In the genomic region with DNA sequence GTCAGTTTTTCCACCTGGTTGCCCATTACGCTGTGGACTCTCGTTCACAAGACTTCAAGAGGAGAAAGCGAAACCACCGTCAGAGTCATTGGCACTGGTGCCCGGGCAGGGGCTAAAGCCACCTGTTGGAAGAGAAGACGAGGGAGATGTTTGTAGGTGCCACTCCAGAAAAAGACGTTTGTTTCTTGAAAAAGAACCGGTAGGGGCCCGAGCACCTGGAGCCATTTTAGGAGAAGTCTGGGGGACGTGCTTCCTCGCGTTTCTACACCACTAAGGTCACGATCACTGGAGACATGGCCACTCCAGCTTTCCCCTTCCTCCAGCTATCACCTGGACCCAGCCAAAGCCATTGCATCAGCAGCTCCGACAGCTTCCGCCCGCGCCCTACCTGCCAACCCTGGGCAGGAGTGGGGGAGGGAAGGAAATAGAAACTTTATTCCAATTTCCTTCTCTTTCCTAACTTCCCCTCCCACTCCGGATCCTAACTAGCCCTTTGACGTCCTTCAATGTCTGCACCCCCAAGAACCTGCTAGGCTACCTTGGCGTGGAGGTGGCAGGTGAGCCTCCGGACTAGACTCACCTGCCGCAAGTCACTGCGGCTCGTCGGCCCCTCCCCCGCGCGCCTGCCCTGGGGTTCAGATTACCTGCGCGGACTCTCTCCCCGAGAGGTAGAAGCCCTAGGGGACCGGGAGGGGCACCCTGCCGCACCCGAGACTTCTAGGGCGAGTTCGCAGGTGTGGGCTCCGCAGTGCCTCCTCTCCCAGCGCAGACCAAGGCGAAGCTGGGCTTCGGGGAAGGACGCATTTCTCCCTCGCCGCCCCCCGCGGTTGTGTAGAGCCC, we compare ENCODE assay signal across 8 mouse cellular contexts. TPM values are rescaled to one million over a fixed set of nuclear protein-coding genes. Genes with fewer than 3 reads are reported as not detected.
DNase-seq lines count a peak whose midpoint lies in the region; ATAC-seq and TF ChIP-seq lines count a peak whose summit lies in the region.

No protein-coding gene starts in this region.

- TF ChIP-seq CTCF in ES-Bruce4 (IDR thresholded peaks at IDR 0.05; ENCODE audit: low read depth, low read length): no peak

- no peaks in the 10 kb centered on the region for H3K9me3 ChIP-seq in ES-Bruce4 (replicated peaks; ENCODE audit: control insufficient read depth, insufficient read depth, low read length, poor library complexity, severe bottlenecking)
- no peaks in the 10 kb centered on the region for H3K9me3 ChIP-seq in forebrain, embryonic 14.5 days (replicated peaks; ENCODE audit: control insufficient read depth, low read length)
- no peaks in the 10 kb centered on the region for H3K9me3 ChIP-seq in hindbrain, embryonic 13.5 days
- H3K9me3 ChIP-seq in limb, embryonic 11.5 days (ENCODE audit: control insufficient read depth, low read length): no peaks in the 10 kb centered on the region

- no peak for TF ChIP-seq EP300 in ES-Bruce4 (IDR thresholded peaks at IDR 0.05; ENCODE audit: insufficient read depth, low read depth, low read length)

- H3K4me1 ChIP-seq in ES-Bruce4 (ENCODE audit: control insufficient read depth, insufficient read depth, low read length): no peaks in the 10 kb centered on the region
- H3K4me1 ChIP-seq in forebrain, embryonic 14.5 days (ENCODE audit: control insufficient read depth, insufficient read depth, low read length): peaks cover 6% of the 10 kb centered on the region
- peaks cover 26% of the 10 kb centered on the region for H3K4me1 ChIP-seq in hindbrain, embryonic 13.5 days (replicated peaks)
- H3K4me1 ChIP-seq in limb, embryonic 11.5 days (ENCODE audit: control insufficient read depth, insufficient read depth, low read length): peaks cover 8% of the 10 kb centered on the region; the same call in 1 of the 2 replicates

- peak overlapping the region; percentile 84 for H3K4me3 ChIP-seq in ES-Bruce4 (ENCODE audit: low read depth, low read length)
- H3K4me3 ChIP-seq in forebrain, embryonic 14.5 days (ENCODE audit: low read depth, low read length): peak overlapping the region; percentile 60
- H3K4me3 ChIP-seq in hindbrain, embryonic 13.5 days: peak overlapping the region; percentile 71
- peak overlapping the region; percentile 46 for H3K4me3 ChIP-seq in limb, embryonic 11.5 days (ENCODE audit: low read depth, low read length)

- peak overlapping the region; percentile 100 for H3K4me2 ChIP-seq in forebrain, embryonic 14.5 days (ENCODE audit: low read length)
- H3K4me2 ChIP-seq in hindbrain, embryonic 13.5 days: peak overlapping the region; percentile 100
- H3K4me2 ChIP-seq in limb, embryonic 11.5 days (ENCODE audit: low read depth, severe bottlenecking): peak overlapping the region; percentile 99

- H3K27me3 ChIP-seq in ES-Bruce4 (ENCODE audit: control insufficient read depth, insufficient read depth, low read length, poor library complexity, severe bottlenecking): no peaks in the 10 kb centered on the region; the same call in none of the 2 replicates
- no peaks in the 10 kb centered on the region for H3K27me3 ChIP-seq in forebrain, embryonic 14.5 days (replicated peaks; ENCODE audit: control insufficient read depth, insufficient read depth, low read length)
- H3K27me3 ChIP-seq in hindbrain, embryonic 13.5 days: peaks cover 9% of the 10 kb centered on the region
- H3K27me3 ChIP-seq in limb, embryonic 11.5 days (ENCODE audit: control insufficient read depth, insufficient read depth, low read length): no peaks in the 10 kb centered on the region

- ATAC-seq in forebrain, embryonic 14.5 days: peak; percentile 38
- ATAC-seq in hindbrain, embryonic 13.5 days (ENCODE audit: low FRiP score): peak; percentile 23
- peak; percentile 11; the same call in 1 of the 2 replicates for ATAC-seq in limb, embryonic 11.5 days (ENCODE audit: insufficient number of reproducible peaks, low FRiP score, low TSS enrichment, low read depth)
- ATAC-seq in megakaryocyte-erythroid progenitor cell, adult 5-6 weeks (replicated peaks; ENCODE audit: low FRiP score, low TSS enrichment, poor library complexity, severe bottlenecking): peak; percentile 36

- DNase-seq in adrenal gland, postnatal 36 days: peak; percentile 26 to 59
- no peak for DNase-seq in forebrain, embryonic 14.5 days (ENCODE audit: low spot score)
- peak; percentile 42 for DNase-seq in limb, embryonic 11.5 days (ENCODE audit: low spot score)
- DNase-seq in spleen, postnatal 36 days (ENCODE audit: low spot score in 2 of 2): peak; percentile 34 to 38
- DNase-seq in right cerebral cortex, adult 18-20 months: no peak

- no peak overlapping the region for H3K27ac ChIP-seq in ES-Bruce4 (ENCODE audit: insufficient read depth, low read length)
- H3K27ac ChIP-seq in forebrain, embryonic 14.5 days (ENCODE audit: low read depth, low read length): peak overlapping the region; percentile 62; the same call in 1 of the 2 replicates
- peak overlapping the region; percentile 79 for H3K27ac ChIP-seq in hindbrain, embryonic 13.5 days
- 0 out of 2 replicates have a peak overlapping the region, but pooled peaks have one; percentile 39 for H3K27ac ChIP-seq in limb, embryonic 11.5 days (replicated peaks; ENCODE audit: low read depth, low read length)

- H3K36me3 ChIP-seq in ES-Bruce4 (ENCODE audit: control insufficient read depth, insufficient read depth, low read length, poor library complexity, severe bottlenecking): no peaks in the 10 kb centered on the region
- H3K36me3 ChIP-seq in forebrain, embryonic 14.5 days (ENCODE audit: control insufficient read depth, insufficient read depth, low read length): no peaks in the 10 kb centered on the region
- no peaks in the 10 kb centered on the region for H3K36me3 ChIP-seq in hindbrain, embryonic 13.5 days
- H3K36me3 ChIP-seq in limb, embryonic 11.5 days (ENCODE audit: control insufficient read depth, insufficient read depth, low read length): no peaks in the 10 kb centered on the region

- H3K9ac ChIP-seq in ES-Bruce4 (ENCODE audit: low read depth, poor library complexity, severe bottlenecking): peak overlapping the region; percentile 61
- peak overlapping the region; percentile 78 for H3K9ac ChIP-seq in forebrain, embryonic 14.5 days (ENCODE audit: low read length)
- H3K9ac ChIP-seq in hindbrain, embryonic 13.5 days: peak overlapping the region; percentile 81
- peak overlapping the region; percentile 72 for H3K9ac ChIP-seq in limb, embryonic 11.5 days (ENCODE audit: low read length)

- under 1% methylated on average over 44 of the region's 45 CpGs for WGBS in forebrain, embryonic 14.5 days
- under 1% methylated on average over 44 of the region's 45 CpGs for WGBS in hindbrain, embryonic 13.5 days
- WGBS in limb, embryonic 11.5 days: under 1% methylated on average over 45 of the region's 45 CpGs

- TF ChIP-seq POLR2A in ES-Bruce4 (IDR thresholded peaks at IDR 0.05; ENCODE audit: insufficient read depth, low read length): no peak

RNA-seq across cellular contexts. Expression of gene Fam84b, which starts 29.5 kb away (rescaled TPM):
- 6.9 and 8.1 TPM in 2 replicates for polyA plus RNA-seq in ES-Bruce4 (2011; ENCODE audit: insufficient read depth, insufficient read length, low read depth, missing spikeins)
- 10 to 100 TPM; 13.1 to 15.4 TPM for total RNA-seq in adrenal gland, postnatal 36 days (2021)
- polyA plus RNA-seq in forebrain, embryonic 14.5 days (2014; fragmentation: Nextera tagmentation; extraction: Ambion mirVana): 11.8 and 14.4 TPM in 2 replicates
- 8.9 and 15.4 TPM in 2 replicates for polyA plus RNA-seq in hindbrain, embryonic 13.5 days (2015; fragmentation: Nextera tagmentation; extraction: Ambion mirVana)
- polyA plus RNA-seq in limb, embryonic 11.5 days (2014; fragmentation: Nextera tagmentation; extraction: Ambion mirVana): 7.0 and 7.1 TPM in 2 replicates
- 2.4 and 3.1 TPM in 2 replicates for total RNA-seq in megakaryocyte-erythroid progenitor cell, adult 5-6 weeks (2014; fragmentation: Nextera tagmentation)
- total RNA-seq in megakaryocyte-erythroid progenitor cell, adult 5-6 weeks (2017): 3.4 and 4.5 TPM in 2 replicates

Comparison
In these comparisons a context has a peak if more than half of its experiments do, and no peak if none do; other contexts are left out.
1. DNase-seq: peak in adrenal gland, postnatal 36 days (2 of 2), limb, embryonic 11.5 days (single experiment) and spleen, postnatal 36 days (2 of 2); none in forebrain, embryonic 14.5 days (single experiment) and right cerebral cortex, adult 18-20 months (single experiment).
2. Peak in every context shown above with its lines, with median percentiles within 50 percentile points of each other: H3K4me3 ChIP-seq, H3K9ac ChIP-seq, ATAC-seq and H3K4me2 ChIP-seq.